Mouse (Mus musculus) kidney, embryonic 15.5 days (tissue): ENCODE measurements at regions not wholly inside any gene's neighbourhood (a gene's known extent, or its start where the extent isn't known, plus 50 kb on each side); places are given as distances from the start of the nearest gene placed in this dataset.
"Not testable (repeated sequence)": the region's sequence is repeated elsewhere in the genome, so short reads cannot be mapped to it uniquely, and the experiment has no call there.

ENCODE experiments used
- ATAC-seq: fragments of 200-750 bp; cut with Nextera tagmentation; replicated peaks from 2 replicates; pipeline ENCODE4 v1.8.0; 2017; ENCODE audit warnings: moderate TSS enrichment; ENCODE audit not compliant: low FRiP score
- H3K27ac ChIP-seq: fragments of 300-500 bp; sonication (generic); 2 replicates; pipeline ENCODE4 v1.5.1; 2015; ENCODE audit warnings: mild to moderate bottlenecking, inconsistent platforms
- H3K27me3 ChIP-seq: fragments of 300-500 bp; sonication (generic); 2 replicates; pipeline ENCODE4 v1.6.1; 2015; ENCODE audit warnings: inconsistent platforms
- H3K36me3 ChIP-seq: fragments of 300-500 bp; sonication (generic); 2 replicates; pipeline ENCODE4 v1.6.1; 2015; ENCODE audit warnings: inconsistent platforms
- H3K4me1 ChIP-seq: fragments of 300-500 bp; sonication (generic); 2 replicates; pipeline ENCODE4 v1.6.1; 2015; ENCODE audit warnings: inconsistent platforms
- H3K4me2 ChIP-seq: fragments of 300-500 bp; sonication (generic); 2 replicates; pipeline ENCODE4 v1.6.1; 2015; ENCODE audit warnings: moderate library complexity, mild to moderate bottlenecking, inconsistent platforms
- H3K4me3 ChIP-seq: fragments of 300-500 bp; sonication (generic); replicated peaks from 2 replicates; pipeline ENCODE4 v1.5.1; 2015; ENCODE audit warnings: mild to moderate bottlenecking, inconsistent platforms
- H3K9ac ChIP-seq: fragments of 300-500 bp; sonication (generic); 2 replicates; pipeline ENCODE4 v1.6.1; 2015; ENCODE audit warnings: mild to moderate bottlenecking, inconsistent platforms
- H3K9me3 ChIP-seq: fragments of 300-500 bp; sonication (generic); replicated peaks from 2 replicates; pipeline ENCODE4 v1.6.1; 2016; ENCODE audit warnings: inconsistent platforms
- WGBS: fragments of 180-500 bp; shearing (Covaris S2); methylation state at CpG from one replicate; pipeline ENCODE4 v1.1.7; 2015; ENCODE audit warnings: mixed read lengths; 5-methylcytosine and 5-hydroxymethylcytosine counted together

GRCm38 (mm10) chr2:114723971-114724666, 69.4 kb upstream of the Dph6 start:
- no peak for ATAC-seq
- H3K4me1 ChIP-seq, result no peaks in the 10 kb centered on the region
- H3K36me3 ChIP-seq, result no peaks in the 10 kb centered on the region
- no peak overlapping the region for H3K9ac ChIP-seq
- 65% methylated on average over 6 of the region's 6 CpGs for WGBS
- H3K4me2 ChIP-seq, result no peak overlapping the region
- H3K9me3 ChIP-seq, result no peaks in the 10 kb centered on the region
- no peak overlapping the region for H3K27ac ChIP-seq
- no peaks in the 10 kb centered on the region for H3K27me3 ChIP-seq
- H3K4me3 ChIP-seq, result no peak overlapping the region

- no peak for ATAC-seq
Measured at GRCm38 (mm10) chr2:114727197-114727596, 72.4 kb upstream of the Dph6 start.

DNA sequence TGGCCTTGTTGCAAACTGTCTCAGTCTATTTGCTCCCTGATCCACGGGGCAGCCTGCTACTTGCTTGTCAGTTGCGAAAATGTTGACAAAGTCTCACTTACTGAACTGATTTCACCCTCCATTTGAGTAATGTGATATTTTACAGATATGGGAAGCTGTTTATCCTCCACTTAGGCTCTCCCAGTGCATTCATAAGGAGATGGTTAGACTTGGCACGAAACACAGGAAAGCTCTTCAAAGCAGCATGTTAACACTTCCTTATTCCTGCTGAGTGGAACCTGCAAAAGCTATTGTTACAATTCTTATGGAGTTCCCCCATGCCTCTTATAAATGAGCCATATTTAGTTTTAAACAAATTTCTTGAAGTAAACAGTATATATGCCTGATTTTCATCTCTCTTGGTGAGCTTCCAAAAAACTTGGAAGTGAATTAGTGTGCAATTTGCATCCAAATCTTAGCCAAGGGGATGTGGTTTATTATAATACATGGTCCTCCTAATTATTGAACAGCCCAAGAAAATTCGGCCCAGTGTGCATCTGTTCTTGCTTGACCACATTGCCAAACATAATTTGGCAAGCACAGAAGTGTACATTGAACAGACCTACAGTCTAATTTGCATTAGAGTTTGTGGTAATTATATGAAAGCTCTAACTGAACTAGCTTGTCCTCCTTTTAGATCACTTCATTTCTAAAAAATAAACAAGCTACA, 80.3 kb upstream of the Dph6 start:
- H3K36me3 ChIP-seq, result no peaks in the 10 kb centered on the region
- H3K9ac ChIP-seq, result no peak overlapping the region
- no peaks in the 10 kb centered on the region for H3K9me3 ChIP-seq
- 48% methylated on average over 4 of the region's 4 CpGs for WGBS
- H3K4me1 ChIP-seq, result no peaks in the 10 kb centered on the region
- no peak overlapping the region for H3K27ac ChIP-seq
- ATAC-seq, result no peak
- no peaks in the 10 kb centered on the region for H3K27me3 ChIP-seq
- no peak overlapping the region for H3K4me3 ChIP-seq
- H3K4me2 ChIP-seq, result no peak overlapping the region

More at GRCm38 (mm10) chr2:114727197-114727596, 72.4 kb upstream of the Dph6 start:
- Histone ChIP-seq H3K36me3 (no peaks in the 10 kb centered on the region), H3K27me3 (no peaks in the 10 kb centered on the region), H3K9me3 (no peaks in the 10 kb centered on the region), H3K9ac (no peak overlapping the region), H3K4me3 (no peak overlapping the region), H3K4me1 (no peaks in the 10 kb centered on the region), H3K4me2 (no peak overlapping the region), H3K27ac (no peak overlapping the region)
- whole genome bisulfite sequencing, result 95% methylated on average over 1 of the region's 1 CpGs

GRCm38 (mm10) chr2:114739421-114740212, 84.9 kb upstream of the Dph6 start:
- H3K4me2 ChIP-seq, result no peak overlapping the region
- H3K27me3 ChIP-seq, result no peaks in the 10 kb centered on the region
- no peak for ATAC-seq
- no peaks in the 10 kb centered on the region for H3K9me3 ChIP-seq
- WGBS, result 63% methylated on average over 11 of the region's 11 CpGs
- H3K4me3 ChIP-seq, result no peak overlapping the region
- no peaks in the 10 kb centered on the region for H3K36me3 ChIP-seq
- H3K27ac ChIP-seq, result no peak overlapping the region
- no peaks in the 10 kb centered on the region for H3K4me1 ChIP-seq
- no peak overlapping the region for H3K9ac ChIP-seq

GRCm38 (mm10) chr2:114763276-114763675, 108.5 kb upstream of the Dph6 start:
- no peak for ATAC-seq
- Histone ChIP-seq H3K9ac (no peak overlapping the region), H3K36me3 (no peaks in the 10 kb centered on the region), H3K4me1 (no peaks in the 10 kb centered on the region), H3K9me3 (no peaks in the 10 kb centered on the region), H3K27me3 (no peaks in the 10 kb centered on the region), H3K4me3 (no peak overlapping the region), H3K4me2 (no peak overlapping the region), H3K27ac (no peak overlapping the region)
- WGBS, result 56% methylated on average over 4 of the region's 4 CpGs

GRCm38 (mm10) chr2:114773723-114774122, 119.0 kb upstream of the Dph6 start:
- not testable (repeated sequence) for H3K27ac ChIP-seq, H3K9ac ChIP-seq, H3K27me3 ChIP-seq, ATAC-seq, H3K4me2 ChIP-seq, H3K36me3 ChIP-seq, H3K4me3 ChIP-seq, H3K9me3 ChIP-seq, H3K4me1 ChIP-seq
- 90% methylated on average over 6 of the region's 6 CpGs for WGBS

DNA sequence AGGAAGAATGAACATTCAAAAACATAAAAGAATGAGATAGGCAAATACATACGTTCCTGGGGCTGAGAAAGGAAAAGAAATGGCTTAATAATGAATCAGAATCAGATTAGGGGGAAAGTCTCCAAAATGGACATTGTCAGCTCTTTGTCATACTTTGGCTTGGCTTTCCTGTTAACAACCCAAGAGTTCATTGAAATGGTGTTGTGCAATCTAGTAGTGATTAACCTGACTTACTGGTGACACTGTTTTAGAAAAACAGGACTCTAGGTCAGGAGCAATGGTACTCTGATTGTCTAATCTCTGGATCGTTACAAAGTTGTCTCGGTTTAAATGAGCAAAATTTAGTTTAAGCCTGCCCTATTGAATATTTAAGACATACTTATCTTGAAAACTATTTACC, 119.5 kb upstream of the Dph6 start:
- WGBS, result 85% methylated on average over 3 of the region's 3 CpGs
- no peaks in the 10 kb centered on the region for H3K9me3 ChIP-seq
- H3K4me3 ChIP-seq, result no peak overlapping the region
- H3K9ac ChIP-seq, result no peak overlapping the region
- no peaks in the 10 kb centered on the region for H3K36me3 ChIP-seq
- no peak overlapping the region for H3K27ac ChIP-seq
- ATAC-seq, result no peak
- no peaks in the 10 kb centered on the region for H3K27me3 ChIP-seq
- H3K4me1 ChIP-seq, result peaks cover 3% of the 10 kb centered on the region; the same call in 1 of the 2 replicates
- no peak overlapping the region for H3K4me2 ChIP-seq

DNA sequence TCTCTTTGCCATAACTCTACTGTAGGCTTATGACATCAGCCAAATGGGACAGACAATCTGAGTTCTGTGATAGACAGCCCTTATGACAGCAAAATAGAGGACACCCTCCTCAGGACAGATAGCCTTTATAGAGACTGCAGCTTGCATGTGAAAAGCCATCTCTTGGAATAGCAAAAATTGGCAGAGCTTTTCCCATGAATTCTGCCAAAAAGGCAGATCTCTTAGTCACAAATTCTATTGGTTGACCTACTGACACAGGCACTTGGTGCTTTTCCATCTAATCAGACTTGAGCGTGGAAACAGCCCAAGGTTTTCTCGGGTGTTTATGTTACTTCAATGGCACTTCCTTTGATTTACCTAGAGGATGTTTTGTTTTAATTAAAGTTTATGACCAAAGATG, 120.8 kb upstream of the Dph6 start:
- WGBS, result 19% methylated on average over 2 of the region's 2 CpGs
- no peak for ATAC-seq

GRCm38 (mm10) chr2:114776176-114776575, 121.4 kb upstream of the Dph6 start:
- H3K9ac ChIP-seq, result no peak overlapping the region
- no peak overlapping the region for H3K4me3 ChIP-seq
- 37% methylated on average over 2 of the region's 2 CpGs for WGBS
- no peak overlapping the region for H3K4me2 ChIP-seq
- H3K4me1 ChIP-seq, result peaks cover 3% of the 10 kb centered on the region; the same call in 1 of the 2 replicates
- no peaks in the 10 kb centered on the region for H3K36me3 ChIP-seq
- no peaks in the 10 kb centered on the region for H3K27me3 ChIP-seq
- no peaks in the 10 kb centered on the region for H3K9me3 ChIP-seq
- H3K27ac ChIP-seq, result no peak overlapping the region
- no peak for ATAC-seq

More for the DNA sequence above, 120.8 kb upstream of the Dph6 start:
- Histone ChIP-seq H3K36me3 (no peaks in the 10 kb centered on the region), H3K4me2 (no peak overlapping the region), H3K9ac (no peak overlapping the region), H3K27ac (no peak overlapping the region), H3K4me1 (peaks cover 3% of the 10 kb centered on the region; the same call in 1 of the 2 replicates), H3K9me3 (no peaks in the 10 kb centered on the region), H3K27me3 (no peaks in the 10 kb centered on the region), H3K4me3 (no peak overlapping the region)

DNA sequence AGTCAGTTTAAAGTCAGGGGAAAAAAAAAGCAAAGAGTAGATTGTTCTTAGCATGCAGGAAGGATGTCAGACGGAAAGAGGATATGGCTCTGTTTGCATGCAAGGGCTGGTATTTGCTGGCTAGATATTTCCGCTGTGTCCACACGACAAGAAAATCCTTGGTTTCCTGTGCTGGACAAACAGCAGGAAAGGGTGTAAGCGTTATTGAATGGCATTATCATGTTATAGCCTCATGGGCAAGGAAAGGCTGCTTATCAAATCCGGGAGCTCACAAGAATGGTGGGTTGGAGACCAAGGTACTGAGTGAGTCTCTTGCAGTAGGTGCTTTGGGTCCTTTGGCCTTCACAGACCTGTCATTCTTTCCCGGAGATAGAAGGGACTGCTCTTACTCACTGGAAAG, 127.7 kb upstream of the Dph6 start:
- no peaks in the 10 kb centered on the region for H3K9me3 ChIP-seq
- no peak overlapping the region for H3K4me2 ChIP-seq
- H3K27me3 ChIP-seq, result no peaks in the 10 kb centered on the region
- H3K27ac ChIP-seq, result 0 out of 2 replicates have a peak overlapping the region, but pooled peaks have one; percentile 51
- ATAC-seq, result no peak
- 75% methylated on average over 6 of the region's 6 CpGs for WGBS
- H3K9ac ChIP-seq, result no peak overlapping the region
- no peak overlapping the region for H3K4me3 ChIP-seq
- H3K36me3 ChIP-seq, result no peaks in the 10 kb centered on the region
- H3K4me1 ChIP-seq, result 0 out of 2 replicates have a peak, but pooled peaks cover 2% of the 10 kb centered on the region

- Histone ChIP-seq H3K27ac (no peak overlapping the region), H3K36me3 (no peaks in the 10 kb centered on the region), H3K9me3 (no peaks in the 10 kb centered on the region), H3K9ac (no peak overlapping the region), H3K4me3 (no peak overlapping the region), H3K4me2 (no peak overlapping the region), H3K27me3 (no peaks in the 10 kb centered on the region), H3K4me1 (0 out of 2 replicates have a peak, but pooled peaks cover 2% of the 10 kb centered on the region)
- ATAC-seq, result no peak
Measured at GRCm38 (mm10) chr2:114784191-114784590, 129.4 kb upstream of the Dph6 start.

GRCm38 (mm10) chr2:114788251-114788650, 133.5 kb upstream of the Dph6 start:
- Histone ChIP-seq H3K36me3 (no peaks in the 10 kb centered on the region), H3K9me3 (no peaks in the 10 kb centered on the region), H3K27me3 (no peaks in the 10 kb centered on the region), H3K4me2 (no peak overlapping the region), H3K4me3 (no peak overlapping the region), H3K27ac (no peak overlapping the region), H3K4me1 (0 out of 2 replicates have a peak, but pooled peaks cover 2% of the 10 kb centered on the region), H3K9ac (no peak overlapping the region)
- no peak for ATAC-seq
- 90% methylated on average over 3 of the region's 3 CpGs for WGBS
